Mouse (Mus musculus) heart, embryonic 12.5 days (tissue): ENCODE measurements around the gene Ank2. TPM values are rescaled to one million over a fixed set of nuclear protein-coding genes. Genes with fewer than 3 reads are reported as not detected.

ENCODE experiments used
- ATAC-seq: fragments of 200-750 bp; cut with Nextera tagmentation; 2 replicates; pipeline ENCODE4 v1.8.0; 2017; ENCODE audit warnings: moderate TSS enrichment, moderate library complexity; ENCODE audit not compliant: insufficient number of reproducible peaks, low FRiP score
- H3K27ac ChIP-seq: fragments of 300-500 bp; sonication (generic); 2 replicates; pipeline ENCODE4 v1.5.1; 2016; ENCODE audit warnings: mild to moderate bottlenecking, moderate library complexity; ENCODE audit not compliant: poor library complexity, severe bottlenecking
- H3K27me3 ChIP-seq: fragments of 300-500 bp; sonication (generic); replicated peaks from 2 replicates; pipeline ENCODE4 v1.6.1; 2016; ENCODE audit warnings: mild to moderate bottlenecking, moderate library complexity
- H3K36me3 ChIP-seq: fragments of 300-500 bp; sonication (generic); 2 replicates; pipeline ENCODE4 v1.6.1; 2016; ENCODE audit warnings: mild to moderate bottlenecking, moderate library complexity
- H3K4me1 ChIP-seq: fragments of 300-500 bp; sonication (generic); replicated peaks from 2 replicates; pipeline ENCODE4 v1.6.1; 2016; ENCODE audit warnings: mild to moderate bottlenecking
- H3K4me2 ChIP-seq: fragments of 300-500 bp; sonication (generic); 2 replicates; pipeline ENCODE4 v1.6.1; 2016; ENCODE audit warnings: mild to moderate bottlenecking, moderate library complexity
- H3K4me3 ChIP-seq: fragments of 300-500 bp; sonication (generic); 2 replicates; pipeline ENCODE4 v1.5.1; 2016; ENCODE audit warnings: mild to moderate bottlenecking
- H3K9ac ChIP-seq: fragments of 300-500 bp; sonication (generic); 2 replicates; pipeline ENCODE4 v1.6.1; 2016; ENCODE audit warnings: mild to moderate bottlenecking, moderate library complexity
- H3K9me3 ChIP-seq: fragments of 300-500 bp; sonication (generic); replicated peaks from 2 replicates; pipeline ENCODE4 v1.6.1; 2016; ENCODE audit warnings: mild to moderate bottlenecking, moderate library complexity
- WGBS: fragments of 180-500 bp; shearing (Covaris S2); methylation state at CpG from one replicate; pipeline ENCODE4 v1.1.7; 2016; 5-methylcytosine and 5-hydroxymethylcytosine counted together
- polyA plus RNA-seq: library from polyadenylated mRNA; unstranded; fragments of >200 nt; fragmentation: Nextera tagmentation; extraction: Ambion mirVana; gene quantifications from 2 replicates; pipeline ENCODE4 v1.2.1, GENCODE M21; 2016

Gene Ank2
- polyA plus RNA-seq, 1 experiment from 2014 or later: 42.5 TPM

GRCm38 (mm10) chr3:127520300-127520699 is 21.1 kb upstream of the Ank2 start:
- Histone ChIP-seq H3K4me1 (peaks cover 8% of the 10 kb centered on the region; the same call in 1 of the 2 replicates), H3K27ac (no peak overlapping the region), H3K9me3 (no peaks in the 10 kb centered on the region), H3K4me3 (no peak overlapping the region), H3K36me3 (no peaks in the 10 kb centered on the region), H3K4me2 (no peak overlapping the region), H3K9ac (no peak overlapping the region), H3K27me3 (no peaks in the 10 kb centered on the region)
- no peak for ATAC-seq
- WGBS: 64% methylated on average over 6 of the region's 6 CpGs

DNA sequence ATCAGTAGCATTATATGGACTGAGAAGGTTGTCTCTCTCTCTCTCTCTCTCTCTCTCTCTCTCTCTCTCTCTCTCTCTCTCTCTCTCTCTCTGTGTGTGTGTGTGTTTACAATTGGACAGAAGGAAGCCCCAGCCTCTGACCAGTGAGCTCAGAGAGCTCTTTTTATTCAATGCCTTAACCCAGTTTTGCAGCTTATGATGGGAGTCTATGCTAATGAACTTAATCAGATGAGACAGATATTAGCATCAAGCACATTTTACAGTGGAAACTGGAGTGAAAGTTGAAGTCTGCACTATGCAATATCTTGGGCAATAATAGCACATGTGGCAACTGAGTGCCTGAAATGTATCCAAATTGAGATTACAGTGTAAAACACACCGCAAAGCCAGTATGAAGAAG is 16.1 kb upstream of the Ank2 start:
- WGBS: 91% methylated on average over 1 of the region's 1 CpGs
- Histone ChIP-seq H3K4me1 (no peaks in the 10 kb centered on the region; the same call in 1 of the 2 replicates), H3K9ac (no peak overlapping the region), H3K4me3 (no peak overlapping the region), H3K36me3 (no peaks in the 10 kb centered on the region), H3K27ac (no peak overlapping the region), H3K27me3 (no peaks in the 10 kb centered on the region), H3K4me2 (no peak overlapping the region), H3K9me3 (no peaks in the 10 kb centered on the region)
- ATAC-seq: no peak

- no peaks in the 10 kb centered on the region for H3K27me3 ChIP-seq
- no peak overlapping the region for H3K4me3 ChIP-seq
- H3K9ac ChIP-seq: no peak overlapping the region
- H3K27ac ChIP-seq: no peak overlapping the region
- no peaks in the 10 kb centered on the region for H3K9me3 ChIP-seq
- H3K4me2 ChIP-seq: no peak overlapping the region
- 79% methylated on average over 2 of the region's 2 CpGs for WGBS
- no peaks in the 10 kb centered on the region for H3K36me3 ChIP-seq
- ATAC-seq: no peak
- no peaks in the 10 kb centered on the region for H3K4me1 ChIP-seq
These were observed 14.5 kb upstream of the Ank2 start for GRCm38 (mm10) chr3:127513699-127514098.

DNA sequence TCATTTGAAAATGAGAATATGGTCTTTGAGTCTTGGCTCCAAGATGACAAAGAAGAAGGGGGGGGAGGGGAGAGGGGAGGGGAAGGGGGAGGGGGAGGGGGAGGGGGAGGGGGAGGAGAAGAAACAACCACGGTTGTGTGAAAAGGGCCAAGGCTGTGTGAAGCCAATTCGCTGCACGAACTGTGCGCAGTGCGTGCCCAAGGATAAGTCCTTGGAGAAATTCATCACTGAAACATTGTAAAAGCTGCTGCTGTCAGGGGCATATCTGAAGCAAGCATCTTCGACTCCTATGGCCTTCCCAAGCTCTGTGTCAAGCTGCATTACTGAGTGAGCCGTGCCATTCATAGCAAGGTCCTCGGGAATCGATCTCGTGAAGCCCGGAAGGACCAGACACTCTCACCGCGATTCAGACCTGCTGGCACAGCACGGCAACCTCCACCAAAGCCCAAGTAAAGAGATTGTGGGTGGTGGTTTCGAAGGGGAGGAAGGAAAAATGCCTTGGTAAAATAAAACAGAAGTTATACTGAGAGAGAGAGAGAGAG is 13.7 kb upstream of the Ank2 start:
- Histone ChIP-seq H3K4me1 (no peaks in the 10 kb centered on the region), H3K36me3 (no peaks in the 10 kb centered on the region), H3K9me3 (no peaks in the 10 kb centered on the region), H3K27ac (no peak overlapping the region), H3K4me2 (no peak overlapping the region), H3K27me3 (no peaks in the 10 kb centered on the region), H3K4me3 (no peak overlapping the region), H3K9ac (no peak overlapping the region)
- no peak for ATAC-seq
- 70% methylated on average over 15 of the region's 15 CpGs for WGBS

DNA sequence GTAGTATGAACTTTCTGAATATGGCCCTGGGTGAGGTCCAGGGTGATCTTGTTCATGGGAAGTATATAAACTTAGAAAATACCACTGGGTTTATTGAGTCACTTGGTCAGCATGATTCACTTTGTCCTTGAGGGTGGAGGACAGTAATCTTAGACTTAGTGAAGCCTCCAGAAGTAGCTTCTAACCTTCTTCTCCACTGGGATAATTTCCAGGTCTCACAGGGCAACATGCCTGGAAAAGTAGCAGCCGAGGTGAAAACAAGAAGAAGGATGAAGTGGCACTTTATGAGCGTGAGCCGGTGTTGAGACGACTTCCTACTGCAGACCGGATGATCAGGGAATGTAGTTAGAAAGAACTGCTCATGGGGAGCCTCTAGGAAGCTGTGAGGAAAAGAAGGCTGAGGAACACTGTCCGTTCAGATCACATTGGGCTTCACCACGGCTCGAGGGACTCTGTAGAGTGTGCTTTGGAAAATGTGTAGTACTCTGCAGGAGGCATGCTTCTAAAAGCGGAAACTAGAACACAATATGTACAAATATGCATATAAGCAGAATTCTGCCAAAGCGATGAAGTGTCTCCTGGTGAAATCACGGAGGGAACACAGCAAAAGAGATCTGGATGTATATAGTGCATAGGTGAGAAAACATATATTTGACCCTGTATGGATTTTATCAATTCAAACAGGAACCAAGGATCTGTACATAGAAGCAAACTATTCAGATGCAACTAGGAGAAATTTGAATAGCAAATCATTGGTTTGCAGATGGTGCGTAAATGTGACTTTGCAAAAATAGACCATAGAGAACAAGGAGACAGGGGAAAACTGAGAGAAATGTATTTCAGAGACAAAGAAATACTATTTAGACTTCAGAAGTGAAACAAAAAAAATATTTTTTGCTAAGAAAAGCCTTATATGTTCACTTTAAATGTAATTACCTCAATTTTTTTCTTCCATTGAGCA is 12.9 kb upstream of the Ank2 start:
- ATAC-seq: no peak
- H3K9me3 ChIP-seq: no peaks in the 10 kb centered on the region
- H3K27me3 ChIP-seq: no peaks in the 10 kb centered on the region
- H3K4me1 ChIP-seq: no peaks in the 10 kb centered on the region
- H3K27ac ChIP-seq: no peak overlapping the region
- H3K36me3 ChIP-seq: no peaks in the 10 kb centered on the region
- H3K4me3 ChIP-seq: no peak overlapping the region
- 78% methylated on average over 12 of the region's 12 CpGs for WGBS
- H3K9ac ChIP-seq: no peak overlapping the region
- no peak overlapping the region for H3K4me2 ChIP-seq

DNA sequence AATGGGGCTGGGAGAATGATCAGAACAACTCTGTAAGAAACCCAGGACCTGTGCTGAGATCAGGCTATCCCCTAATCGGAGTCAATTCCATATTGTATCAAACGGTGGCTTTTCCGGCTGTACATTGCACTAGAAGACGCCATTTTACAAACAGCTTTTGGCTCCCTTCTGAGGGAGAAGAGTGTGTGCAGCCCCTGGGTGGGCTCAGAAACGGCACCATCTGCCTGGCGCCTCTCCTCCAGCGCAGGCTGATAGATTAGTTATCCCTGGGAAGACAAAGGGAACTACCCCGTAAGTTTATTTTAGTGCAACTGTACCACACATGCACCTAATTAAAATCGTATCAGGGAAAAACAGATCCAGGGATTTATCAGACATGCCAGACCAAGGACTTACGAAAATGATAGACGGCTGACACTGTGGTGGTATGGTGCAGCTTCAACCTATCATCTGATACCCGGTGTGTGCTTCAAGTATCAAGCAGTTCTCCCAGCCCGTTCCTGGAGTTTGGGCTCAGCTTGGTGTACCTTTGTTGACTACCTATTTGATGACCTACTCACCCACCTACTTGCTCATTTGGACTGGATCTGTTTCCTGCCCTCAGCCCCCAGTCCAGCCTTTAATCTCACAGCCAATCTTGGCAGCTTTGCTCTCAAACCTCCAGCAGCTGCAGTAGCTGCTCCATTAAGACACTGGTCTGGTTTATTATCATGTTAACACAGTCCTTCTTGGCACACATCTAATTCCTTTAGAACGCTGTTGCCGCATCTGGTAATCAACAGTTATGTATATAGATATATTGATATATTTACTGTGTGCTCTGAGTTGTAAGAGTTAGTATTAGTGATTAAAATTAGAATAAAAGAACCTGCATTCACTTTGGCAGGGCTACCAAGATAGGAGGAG is 9.0 kb upstream of the Ank2 start:
- Histone ChIP-seq H3K4me1 (no peaks in the 10 kb centered on the region), H3K9ac (no peak overlapping the region), H3K4me2 (no peak overlapping the region), H3K36me3 (no peaks in the 10 kb centered on the region), H3K4me3 (no peak overlapping the region), H3K9me3 (no peaks in the 10 kb centered on the region), H3K27ac (no peak overlapping the region), H3K27me3 (no peaks in the 10 kb centered on the region)
- 65% methylated on average over 15 of the region's 15 CpGs for WGBS
- ATAC-seq: no peak

GRCm38 (mm10) chr3:127498197-127498741 is 881 bp downstream of the Ank2 start:
- Histone ChIP-seq H3K4me2 (peak overlapping the region; percentile 93), H3K4me1 (peaks cover 9% of the 10 kb centered on the region; the same call in 1 of the 2 replicates), H3K27me3 (peaks cover 14% of the 10 kb centered on the region), H3K27ac (no peak overlapping the region), H3K9ac (peak overlapping the region; percentile 72), H3K36me3 (no peaks in the 10 kb centered on the region), H3K9me3 (no peaks in the 10 kb centered on the region), H3K4me3 (peak overlapping the region; percentile 57)
- under 1% methylated on average over 23 of the region's 23 CpGs for WGBS
- ATAC-seq: peak; percentile 78

GRCm38 (mm10) chr3:127492663-127493062 is 6.5 kb downstream of the Ank2 start:
- H3K36me3 ChIP-seq: no peaks in the 10 kb centered on the region
- no peaks in the 10 kb centered on the region for H3K9me3 ChIP-seq
- no peak overlapping the region for H3K27ac ChIP-seq
- H3K4me1 ChIP-seq: no peaks in the 10 kb centered on the region
- no peak overlapping the region for H3K9ac ChIP-seq
- H3K4me3 ChIP-seq: no peak overlapping the region
- 80% methylated on average over 3 of the region's 3 CpGs for WGBS
- no peaks in the 10 kb centered on the region for H3K27me3 ChIP-seq
- no peak overlapping the region for H3K4me2 ChIP-seq
- no peak for ATAC-seq

GRCm38 (mm10) chr3:127487302-127487701 is 11.8 kb downstream of the Ank2 start:
- Histone ChIP-seq H3K9ac (no peak overlapping the region), H3K4me1 (peaks cover 11% of the 10 kb centered on the region), H3K27ac (no peak overlapping the region), H3K9me3 (no peaks in the 10 kb centered on the region), H3K4me3 (no peak overlapping the region), H3K27me3 (no peaks in the 10 kb centered on the region), H3K36me3 (no peaks in the 10 kb centered on the region), H3K4me2 (no peak overlapping the region)
- 84% methylated on average over 7 of the region's 7 CpGs for WGBS
- no peak for ATAC-seq

GRCm38 (mm10) chr3:127485174-127485573 is 14.0 kb downstream of the Ank2 start:
- Histone ChIP-seq H3K36me3 (no peaks in the 10 kb centered on the region), H3K27ac (no peak overlapping the region), H3K27me3 (no peaks in the 10 kb centered on the region), H3K4me2 (no peak overlapping the region), H3K4me1 (peaks cover 11% of the 10 kb centered on the region), H3K4me3 (no peak overlapping the region), H3K9ac (no peak overlapping the region), H3K9me3 (no peaks in the 10 kb centered on the region)
- no peak for ATAC-seq
- WGBS: 86% methylated on average over 10 of the region's 10 CpGs

- Histone ChIP-seq H3K4me3 (no peak overlapping the region), H3K27ac (no peak overlapping the region), H3K27me3 (no peaks in the 10 kb centered on the region), H3K4me2 (no peak overlapping the region), H3K9ac (no peak overlapping the region), H3K9me3 (no peaks in the 10 kb centered on the region), H3K36me3 (no peaks in the 10 kb centered on the region), H3K4me1 (peaks cover 11% of the 10 kb centered on the region)
- 68% methylated on average over 6 of the region's 6 CpGs for WGBS
- no peak for ATAC-seq
These were observed 17.5 kb downstream of the Ank2 start for GRCm38 (mm10) chr3:127481658-127482057.
